Mouse (Mus musculus) gastrocnemius, postnatal 25 days (tissue): ENCODE results near the gene Gm10721. TPM values are rescaled to one million over a fixed set of nuclear protein-coding genes. Genes with fewer than 3 reads are reported as not detected.
"Not testable (repeated sequence)": the region's sequence is repeated elsewhere in the genome, so short reads cannot be mapped to it uniquely, and the experiment has no call there.

Experiments used
- DNase-seq: peaks from one replicate; pipeline ENCODE4 v3.0.0; 2022
- microRNA-seq, 2 experiments: library from miRNA; unstranded; fragments of <30 nt; microRNA quantifications; one replicate each; pipeline ENCODE4 v1.2.0; 2021; ENCODE audit warnings: borderline replicate concordance in 2 of 2
- total RNA-seq, 2 experiments: library from RNA; stranded (reverse); gene quantifications; 1 replicate in 1 of 2; 2 replicates in 1 of 2; pipeline ENCODE4 v1.2.3; 2021

The Gm10721 gene
- total RNA-seq, 2 experiments from 2014 or later = not detected

DNA sequence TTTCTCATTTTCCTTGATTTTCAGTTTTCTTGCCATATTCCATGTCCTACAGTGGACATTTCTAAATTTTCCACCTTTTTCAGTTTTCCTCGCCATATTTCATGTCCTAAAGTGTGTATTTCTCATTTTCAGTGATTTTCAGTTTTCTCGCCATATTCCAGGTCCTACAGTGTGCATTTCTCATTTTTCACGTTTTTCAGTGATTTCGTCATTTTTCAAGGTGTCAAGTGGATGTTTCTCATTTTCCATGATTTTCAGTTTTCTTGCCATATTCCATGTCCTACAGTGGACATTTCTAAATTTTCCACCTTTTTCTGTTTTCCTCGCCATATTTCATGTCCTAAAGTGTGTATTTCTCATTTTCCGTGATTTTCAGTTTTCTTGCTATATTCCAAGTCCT, 12.7 kb downstream of the Gm10721 start:
- peak; percentile 54 for DNase-seq

DNA sequence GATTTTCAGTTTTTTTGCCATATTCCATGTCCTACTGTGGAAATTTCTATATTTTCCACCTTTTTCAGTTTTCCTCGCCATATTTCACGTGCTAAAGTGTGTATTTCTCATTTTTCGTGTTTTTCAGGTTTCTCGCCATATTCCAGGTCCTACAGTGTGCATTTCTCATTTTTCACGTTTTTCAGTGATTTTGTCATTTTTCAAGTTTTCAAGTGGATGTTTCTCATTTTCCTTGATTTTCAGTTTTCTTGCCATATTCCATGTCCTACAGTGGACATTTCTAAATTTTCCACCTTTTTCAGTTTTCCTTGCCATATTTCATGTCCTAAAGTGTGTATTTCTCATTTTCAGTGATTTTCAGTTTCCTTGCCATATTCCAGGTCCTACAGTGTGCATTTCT, 13.2 kb downstream of the Gm10721 start:
- not testable (repeated sequence) for DNase-seq

DNA sequence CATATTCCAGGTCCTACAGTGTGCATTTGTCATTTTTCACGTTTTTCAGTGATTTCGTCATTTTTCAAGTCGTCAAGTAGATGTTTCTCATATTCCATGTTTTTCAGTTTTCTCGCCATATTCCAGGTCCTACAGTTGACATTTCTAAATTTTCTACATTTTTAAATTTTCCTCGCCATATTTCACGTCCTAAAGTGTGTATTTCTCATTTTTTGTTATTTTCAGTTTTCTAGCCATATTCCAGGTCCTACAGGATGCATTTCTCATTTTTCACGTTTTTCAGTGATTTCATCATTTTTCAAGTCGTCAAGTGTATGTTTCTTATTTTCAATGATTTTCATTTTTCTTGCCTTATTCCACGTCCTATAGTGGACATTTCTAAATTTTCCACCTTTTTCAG, 13.8 kb downstream of the Gm10721 start:
- DNase-seq = not testable (repeated sequence)

DNA sequence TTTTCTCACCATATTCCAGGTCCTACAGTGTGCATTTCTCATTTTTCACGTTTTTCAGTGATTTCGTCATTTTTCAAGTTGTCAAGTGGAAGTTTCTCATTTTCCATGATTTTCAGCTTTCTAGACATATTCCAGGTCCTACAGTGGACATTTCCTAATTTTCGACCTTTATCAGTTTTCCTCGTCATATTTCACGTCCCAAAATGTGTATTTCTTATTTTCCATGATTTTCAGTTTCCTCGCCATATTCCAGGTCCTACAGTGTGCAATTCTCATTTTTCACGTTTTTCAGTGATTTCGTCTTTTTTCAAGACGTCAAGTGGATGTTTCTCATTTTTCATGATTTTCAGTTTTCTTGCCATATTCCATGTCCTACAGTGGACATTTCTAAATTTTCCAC, 14.3 kb downstream of the Gm10721 start:
- DNase-seq = not testable (repeated sequence)

DNA sequence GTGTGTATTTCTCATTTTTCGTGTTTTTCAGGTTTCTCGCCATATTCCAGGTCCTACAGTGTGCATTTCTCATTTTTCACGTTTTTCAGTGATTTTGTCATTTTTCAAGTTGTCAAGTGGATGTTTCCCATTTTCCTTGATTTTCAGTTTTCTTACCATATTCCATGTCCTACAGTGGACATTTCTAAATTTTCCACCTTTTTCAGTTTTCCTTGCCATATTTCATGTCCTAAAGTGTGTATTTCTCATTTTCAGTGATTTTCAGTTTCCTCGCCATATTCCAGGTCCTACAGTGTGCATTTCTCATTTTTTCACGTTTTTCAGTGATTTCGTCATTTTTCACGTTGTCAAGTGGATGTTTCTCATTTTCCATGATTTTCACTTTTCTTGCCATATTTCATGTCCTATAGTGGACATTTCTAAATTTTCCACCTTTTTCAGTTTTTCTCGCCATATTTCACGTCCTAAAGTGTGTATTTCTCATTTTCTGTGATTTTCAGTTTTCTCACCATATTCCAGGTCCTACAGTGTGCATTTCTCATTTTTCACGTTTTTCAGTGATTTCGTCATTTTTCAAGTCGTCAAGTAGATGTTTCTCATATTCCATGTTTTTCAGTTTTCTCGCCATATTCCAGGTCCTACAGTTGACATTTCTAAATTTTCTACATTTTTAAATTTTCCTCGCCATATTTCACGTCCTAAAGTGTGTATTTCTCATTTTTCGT, 16.5 kb downstream of the Gm10721 start:
- DNase-seq = not testable (repeated sequence)

DNA sequence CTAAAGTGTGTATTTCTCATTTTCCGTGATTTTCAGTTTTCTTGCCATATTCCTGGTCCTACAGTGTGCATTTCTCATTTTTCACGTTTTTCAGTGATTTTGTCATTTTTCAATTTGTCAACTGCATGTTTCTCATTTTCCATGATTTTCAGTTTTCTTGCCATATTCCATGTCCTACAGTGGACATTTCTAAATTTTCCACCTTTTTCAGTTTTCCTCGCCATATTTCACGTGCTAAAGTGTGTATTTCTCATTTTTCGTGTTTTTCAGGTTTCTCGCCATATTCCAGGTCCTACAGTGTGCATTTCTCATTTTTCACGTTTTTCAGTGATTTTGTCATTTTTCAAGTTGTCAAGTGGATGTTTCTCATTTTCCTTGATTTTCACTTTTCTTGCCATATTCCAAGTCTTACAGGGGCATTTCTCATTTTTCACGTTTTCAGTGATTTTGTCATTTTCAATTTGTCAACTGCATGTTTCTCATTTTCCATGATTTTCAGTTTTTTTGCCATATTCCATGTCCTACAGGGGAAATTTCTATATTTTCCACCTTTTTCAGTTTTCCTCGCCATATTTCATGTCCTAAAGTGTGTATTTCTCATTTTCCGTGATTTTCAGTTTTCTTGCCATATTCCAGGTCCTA, 17.9 kb downstream of the Gm10721 start:
- not testable (repeated sequence) for DNase-seq

DNA sequence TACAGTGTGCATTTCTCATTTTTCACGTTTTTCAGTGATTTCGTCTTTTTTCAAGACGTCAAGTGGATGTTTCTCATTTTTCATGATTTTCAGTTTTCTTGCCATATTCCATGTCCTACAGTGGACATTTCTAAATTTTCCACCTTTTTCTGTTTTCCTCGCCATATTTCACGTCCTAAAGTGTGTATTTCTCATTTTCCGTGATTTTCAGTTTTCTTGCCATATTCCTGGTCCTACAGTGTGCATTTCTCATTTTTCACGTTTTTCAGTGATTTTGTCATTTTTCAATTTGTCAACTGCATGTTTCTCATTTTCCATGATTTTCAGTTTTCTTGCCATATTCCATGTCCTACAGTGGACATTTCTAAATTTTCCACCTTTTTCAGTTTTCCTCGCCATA, 21.4 kb downstream of the Gm10721 start, which contains the start of gene Gm17535:
Gm17535 (plus strand) TSS at position 301 of the 400 bp plus-strand sequence.
- DNase-seq = not testable (repeated sequence)

DNA sequence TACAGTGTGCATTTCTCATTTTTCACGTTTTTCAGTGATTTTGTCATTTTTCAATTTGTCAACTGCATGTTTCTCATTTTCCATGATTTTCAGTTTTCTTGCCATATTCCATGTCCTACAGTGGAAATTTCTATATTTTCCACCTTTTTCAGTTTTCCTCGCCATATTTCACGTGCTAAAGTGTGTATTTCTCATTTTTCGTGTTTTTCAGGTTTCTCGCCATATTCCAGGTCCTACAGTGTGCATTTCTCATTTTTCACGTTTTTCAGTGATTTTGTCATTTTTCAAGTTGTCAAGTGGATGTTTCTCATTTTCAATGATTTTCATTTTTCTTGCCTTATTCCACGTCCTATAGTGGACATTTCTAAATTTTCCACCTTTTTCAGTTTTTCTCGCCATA, 23.6 kb downstream of the Gm10721 start, which contains the start of gene Gm10715:
Gm10715 (plus strand) TSS at position 301 of the 400 bp plus-strand sequence.
- not testable (repeated sequence) for DNase-seq

DNA sequence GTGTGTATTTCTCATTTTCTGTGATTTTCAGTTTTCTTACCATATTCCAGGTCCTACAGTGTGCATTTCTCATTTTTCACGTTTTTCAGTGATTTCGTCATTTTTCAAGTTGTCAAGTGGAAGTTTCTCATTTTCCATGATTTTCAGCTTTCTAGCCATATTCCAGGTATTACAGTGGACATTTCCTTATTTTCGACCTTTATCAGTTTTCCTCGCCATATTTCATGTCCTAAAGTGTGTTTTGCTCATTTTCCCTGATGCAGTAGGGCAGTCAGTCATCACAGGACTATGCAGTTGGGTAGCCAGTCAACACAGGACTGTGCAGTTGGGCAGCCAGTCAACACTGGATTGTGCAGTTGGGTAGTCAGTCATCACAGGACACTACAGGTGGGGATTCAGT, 25.2 kb downstream of the Gm10721 start:
- DNase-seq = not testable (repeated sequence)

Small RNAs within 50 kb of the gene (microRNA-seq; reads per million reads assigned to microRNA genes)
- gene Mir101c = 0 to 0.26 reads per million in 2 experiments

Other genes starting within 250 kb of the Gm10721 start
- not detected for gene Gm10722, start 12.2 kb upstream of the Gm10721 start, total RNA-seq
- gene Gm11168, start 9.8 kb upstream of the Gm10721 start, total RNA-seq = not detected
- not detected for gene Gm10720, start 2.5 kb downstream of the Gm10721 start, total RNA-seq
- gene Gm10719, start 4.3 kb downstream of the Gm10721 start, total RNA-seq = not detected
- gene Gm10718, start 10.4 kb downstream of the Gm10721 start, total RNA-seq = not detected
- not detected for gene Gm10717, start 12.3 kb downstream of the Gm10721 start, total RNA-seq
- not detected for gene Gm17535, start 21.5 kb downstream of the Gm10721 start, total RNA-seq
- not detected for gene Gm10715, start 23.7 kb downstream of the Gm10721 start, total RNA-seq